Mouse (Mus musculus) layer of hippocampus, adult 8-10 months (tissue): Measurements from ENCODE around the gene Igsf6. TPM values are rescaled to one million over a fixed set of nuclear protein-coding genes. Genes with fewer than 3 reads are reported as not detected.

Source experiments
- total RNA-seq, 4 experiments: library from RNA; stranded (reverse); gene quantifications; 2 replicates each; pipeline ENCODE4 v1.2.4; 2022

Gene Igsf6
- total RNA-seq, 4 experiments from 2014 or later = 0.28 to 2.8 (median 0.99) TPM

Other genes with a start within 250 kb of the Igsf6 start
- 10 to 100 TPM; 28.4 to 35.9 (median 32.0) TPM for gene Eef2k, start 231.7 kb downstream of the Igsf6 start, total RNA-seq
- gene Polr3e, start 156.8 kb downstream of the Igsf6 start, total RNA-seq = 10 to 100 TPM; 26.5 to 30.1 (median 29.6) TPM
- 1 to 10 TPM; 4.7 to 6.9 (median 4.9) TPM for gene Cdr2, start 92.3 kb downstream of the Igsf6 start, total RNA-seq
- gene Mfsd13b, start 92.1 kb downstream of the Igsf6 start, total RNA-seq = 1 to 10 TPM in 2 of 4 experiments, under 1 TPM in 2; 0.92 to 3.2 (median 1.4) TPM
- 10 to 100 TPM; 75.9 to 92.0 (median 87.8) TPM for gene Mettl9, start 40.1 kb downstream of the Igsf6 start, total RNA-seq
- gene Otoa, start 7.1 kb upstream of the Igsf6 start, total RNA-seq = under 1 TPM; 0.19 to 0.51 (median 0.32) TPM